Mouse (Mus musculus) gastrocnemius, adult 18-20 months (tissue): ENCODE measurements at regions not wholly inside any gene's neighbourhood (a gene's known extent, or its start where the extent isn't known, plus 50 kb on each side); places are given as distances from the start of the nearest gene placed in this dataset.
A peak's percentile ranks its signal among the peaks of the same experiment; 100 is the strongest.

ENCODE experiments used
- DNase-seq: peaks from one replicate; pipeline ENCODE4 v3.0.0; 2021; ENCODE audit warnings: low spot score

GRCm38 (mm10) chr1:57174289-57174890 lies 195.9 kb upstream of the Satb2 start:
- no peak for DNase-seq

- DNase-seq = no peak
Observed at GRCm38 (mm10) chr1:57188796-57189319, 188.6 kb upstream of the 1700066M21Rik start.

- no peak for DNase-seq
Observed at GRCm38 (mm10) chr1:57201274-57201673, 176.1 kb upstream of the 1700066M21Rik start.

- DNase-seq = no peak
Observed at GRCm38 (mm10) chr1:57204331-57204730, 173.1 kb upstream of the 1700066M21Rik start.

GRCm38 (mm10) chr1:57205198-57205987 lies 172.0 kb upstream of the 1700066M21Rik start:
- peak; percentile 41 for DNase-seq

GRCm38 (mm10) chr1:57206496-57206895 lies 170.9 kb upstream of the 1700066M21Rik start:
- no peak for DNase-seq

GRCm38 (mm10) chr1:57206944-57207343 lies 170.5 kb upstream of the 1700066M21Rik start:
- no peak for DNase-seq

- no peak for DNase-seq
Observed at GRCm38 (mm10) chr1:57208415-57208814, 169.0 kb upstream of the 1700066M21Rik start.

GRCm38 (mm10) chr1:57209281-57209680 lies 168.1 kb upstream of the 1700066M21Rik start:
- DNase-seq = no peak

GRCm38 (mm10) chr1:57211046-57211445 lies 166.4 kb upstream of the 1700066M21Rik start:
- no peak for DNase-seq

GRCm38 (mm10) chr1:57213428-57213874 lies 164.0 kb upstream of the 1700066M21Rik start:
- DNase-seq = no peak

GRCm38 (mm10) chr1:57214266-57214665 lies 163.2 kb upstream of the 1700066M21Rik start:
- DNase-seq = no peak

GRCm38 (mm10) chr1:57217656-57218055 lies 159.8 kb upstream of the 1700066M21Rik start:
- no peak for DNase-seq

- no peak for DNase-seq
Observed at GRCm38 (mm10) chr1:57218127-57218526, 159.3 kb upstream of the 1700066M21Rik start.

GRCm38 (mm10) chr1:57218616-57219015 lies 158.8 kb upstream of the 1700066M21Rik start:
- DNase-seq = no peak

- DNase-seq = no peak
Observed at GRCm38 (mm10) chr1:57224425-57225104, 152.9 kb upstream of the 1700066M21Rik start.

GRCm38 (mm10) chr1:57243607-57244408 lies 133.6 kb upstream of the 1700066M21Rik start:
- no peak for DNase-seq

GRCm38 (mm10) chr1:57259626-57260025 lies 117.8 kb upstream of the 1700066M21Rik start:
- no peak for DNase-seq

- DNase-seq = no peak
Observed at GRCm38 (mm10) chr1:57265012-57265760, 112.2 kb upstream of the 1700066M21Rik start.

- no peak for DNase-seq
Observed at GRCm38 (mm10) chr1:57266695-57267094, 110.7 kb upstream of the 1700066M21Rik start.
